Mouse (Mus musculus) cerebellum, adult (tissue): ENCODE measurements around the gene Rnf5.

Source experiments
- ATAC-seq: cut with Nextera tagmentation; 2 replicates; pipeline ENCODE4 v1.9.2; 2017; ENCODE audit warnings: mild to moderate bottlenecking, moderate library complexity, mixed read lengths; ENCODE audit not compliant: insufficient number of reproducible peaks, low FRiP score, low TSS enrichment

Rnf5 gene

DNA sequence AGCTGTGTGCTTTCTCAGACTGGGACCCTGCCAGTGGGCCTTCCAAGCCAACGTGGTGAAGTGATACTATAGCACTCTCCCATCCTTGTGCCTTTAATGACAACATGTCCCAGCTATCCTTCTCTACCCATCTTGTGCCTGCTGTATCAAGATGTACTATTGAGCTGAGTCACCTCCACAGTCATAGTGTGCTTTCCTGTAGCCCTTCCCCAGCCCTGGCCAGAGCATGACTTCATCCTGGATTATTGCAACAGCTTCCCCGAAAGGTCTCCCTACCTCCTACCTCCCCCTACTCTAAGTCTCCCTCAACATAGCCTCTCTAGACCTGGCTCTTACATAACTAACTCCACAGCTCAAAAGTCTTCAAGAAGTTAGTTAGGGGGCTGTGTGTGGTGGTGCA lies 32.2 kb upstream of the Rnf5 start:
- ATAC-seq = no peak

DNA sequence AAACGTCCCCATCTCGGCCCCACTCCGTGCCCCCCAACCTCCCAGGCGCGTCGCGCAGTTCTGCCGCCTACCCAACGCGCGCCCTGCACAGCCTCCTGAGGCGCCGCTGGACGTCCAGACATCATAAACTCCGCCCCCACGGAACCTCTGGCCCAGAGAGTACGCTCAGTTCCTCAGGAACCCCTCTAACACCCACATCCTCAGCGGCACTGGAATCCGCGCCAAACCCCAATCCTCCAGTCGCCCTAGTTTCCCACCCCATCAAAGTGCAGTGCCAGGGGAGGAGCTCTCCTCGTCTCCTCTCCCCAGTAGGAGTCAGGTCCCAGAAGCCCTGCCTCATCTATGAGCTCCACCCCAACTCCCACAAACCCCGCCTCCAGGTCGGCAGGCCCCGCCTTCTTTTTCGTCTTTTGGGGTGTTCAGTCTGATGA lies 28.8 kb upstream of the Rnf5 start:
- peak; percentile 60; the same call in 1 of the 2 replicates for ATAC-seq

- no peak for ATAC-seq
Measured at GRCm38 (mm10) chr17:34631647-34632046, 28.2 kb upstream of the Rnf5 start.

GRCm38 (mm10) chr17:34630761-34631301 lies 27.3 kb upstream of the Rnf5 start:
- no peak for ATAC-seq

GRCm38 (mm10) chr17:34629796-34630603 lies 26.5 kb upstream of the Rnf5 start:
- no peak for ATAC-seq

GRCm38 (mm10) chr17:34629221-34629751 lies 25.8 kb upstream of the Rnf5 start, which contains the start of gene Prrt1:
TSS of gene Prrt1 (plus strand) at chr17:34629533.
- ATAC-seq = no peak

DNA sequence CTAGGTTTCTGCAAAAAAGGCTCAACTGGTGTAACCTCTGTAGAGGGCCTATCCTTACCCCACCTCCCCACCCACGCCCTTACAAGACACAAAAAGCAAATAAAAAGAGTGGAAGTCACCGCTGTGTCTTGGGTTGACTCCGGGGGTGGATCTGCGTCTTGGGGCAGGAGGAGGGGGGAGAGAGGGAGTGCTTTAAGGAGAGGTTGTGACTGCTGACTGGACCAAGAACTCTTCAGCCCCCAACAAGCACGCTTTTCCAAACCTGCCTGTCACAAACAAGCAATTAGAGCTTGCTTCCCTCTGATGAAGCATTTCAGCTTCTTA lies 25.1 kb upstream of the Rnf5 start:
- no peak for ATAC-seq

- ATAC-seq = no peak; the same call in 1 of the 2 replicates
Measured at GRCm38 (mm10) chr17:34627943-34628643, 24.6 kb upstream of the Rnf5 start, which contains the start of gene Ppt2. TSS of gene Ppt2 (minus strand) at chr17:34628510.

DNA sequence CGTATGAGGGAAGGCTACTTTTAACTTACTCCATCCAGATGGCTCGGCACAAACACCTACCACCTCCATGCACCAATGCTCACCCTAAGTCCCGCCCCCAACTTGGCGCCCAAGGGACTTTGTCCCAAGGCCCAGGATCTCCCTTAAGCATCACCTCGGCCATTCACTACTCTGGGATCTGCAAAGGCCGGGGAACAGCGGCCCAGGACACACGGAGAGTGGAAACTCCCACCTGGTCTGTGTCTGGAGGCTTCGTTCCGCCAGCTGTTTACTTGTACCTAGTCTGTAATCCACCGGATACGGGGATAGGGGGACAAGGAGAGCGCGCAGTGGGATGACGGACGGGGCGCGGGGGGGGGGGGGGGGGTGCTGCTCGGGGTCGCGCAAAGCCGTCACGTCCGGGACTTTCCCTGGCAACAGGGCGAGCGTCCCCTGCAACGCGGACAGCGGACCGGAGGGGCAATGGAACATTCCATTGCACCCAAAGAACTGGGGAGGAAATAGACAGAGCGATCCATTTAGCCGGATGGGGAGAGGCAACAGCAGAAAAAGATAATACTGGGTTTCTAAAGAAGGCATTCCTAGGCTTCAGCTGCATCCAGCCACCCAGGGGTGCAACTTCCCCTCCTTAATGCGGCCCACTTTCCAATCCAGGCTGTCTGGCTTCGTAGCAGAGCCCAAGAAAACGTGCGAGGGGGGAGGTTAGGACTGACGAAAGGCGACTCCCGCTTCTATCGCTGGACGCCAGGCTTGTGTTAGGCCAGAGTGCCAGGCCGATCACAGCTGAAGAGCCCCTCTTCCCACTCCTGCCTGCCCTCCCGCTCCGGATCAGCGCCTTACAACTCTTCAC lies 23.8 kb upstream of the Rnf5 start:
- peak; percentile 37 for ATAC-seq

DNA sequence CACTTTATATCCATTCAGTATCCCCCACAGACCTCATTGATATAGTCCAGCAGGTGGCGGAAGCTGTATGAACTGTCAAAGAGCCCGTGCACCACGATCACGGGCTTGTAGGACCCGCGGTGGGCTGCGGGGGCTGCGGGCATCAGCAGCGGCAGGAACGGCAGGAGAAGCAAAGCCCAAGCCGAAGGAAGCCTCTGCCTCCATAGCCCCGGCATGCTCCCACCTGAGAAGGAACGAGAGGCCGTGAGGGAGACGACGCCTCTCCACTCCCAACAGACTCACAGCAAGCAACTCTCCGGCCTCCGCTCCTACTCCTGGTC lies 23.2 kb upstream of the Rnf5 start:
- no peak for ATAC-seq

GRCm38 (mm10) chr17:34626062-34626772 lies 22.7 kb upstream of the Rnf5 start:
- no peak for ATAC-seq

- no peak for ATAC-seq
Measured at GRCm38 (mm10) chr17:34624981-34625380, 21.5 kb upstream of the Rnf5 start.

- ATAC-seq = no peak
Measured at GRCm38 (mm10) chr17:34623161-34623560, 19.7 kb upstream of the Rnf5 start.

DNA sequence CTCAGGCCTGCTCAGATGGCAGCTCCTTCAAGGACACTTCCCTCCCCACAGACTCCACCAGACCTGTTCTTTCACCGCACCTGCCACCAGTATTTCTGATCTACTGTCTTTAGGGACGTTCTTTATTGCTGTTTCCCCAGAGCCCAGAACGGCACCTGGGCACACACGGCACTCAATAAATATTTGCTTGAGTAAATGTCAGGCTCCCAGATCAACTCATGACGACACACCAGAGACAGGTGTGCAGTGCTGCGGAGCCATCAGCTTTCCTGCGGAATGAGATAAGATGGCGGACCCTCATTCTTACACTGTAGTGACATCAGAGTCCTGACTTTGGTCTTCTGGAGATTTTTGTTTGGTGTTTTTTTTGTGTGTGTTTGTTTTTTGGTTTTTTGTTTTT lies 17.5 kb upstream of the Rnf5 start:
- no peak for ATAC-seq

DNA sequence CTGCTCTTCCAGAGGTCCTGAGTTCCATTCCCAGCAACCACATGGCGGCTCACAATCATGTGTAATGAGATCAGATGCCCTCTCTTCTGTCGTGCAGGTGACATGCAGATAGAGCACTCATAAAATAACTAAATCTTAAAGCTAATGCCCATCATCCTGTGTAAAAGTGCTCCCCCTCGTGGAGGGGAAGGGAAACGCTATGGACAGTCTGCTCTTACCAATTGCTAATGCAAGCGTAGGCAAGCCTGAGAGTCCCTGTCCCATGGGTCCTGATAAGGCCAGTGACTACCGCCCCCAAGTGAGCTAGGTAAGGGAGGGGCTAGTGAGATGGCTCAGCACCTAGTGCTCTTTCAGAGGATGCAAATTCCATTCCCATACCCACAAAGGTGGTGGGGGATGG lies 15.5 kb upstream of the Rnf5 start:
- ATAC-seq = 0 out of 2 replicates have a peak, but pooled peaks have one; percentile 15

GRCm38 (mm10) chr17:34615871-34616270 lies 12.4 kb upstream of the Rnf5 start, which contains the start of gene Egfl8:
TSS of gene Egfl8 (minus strand) at chr17:34615971.
- no peak for ATAC-seq

DNA sequence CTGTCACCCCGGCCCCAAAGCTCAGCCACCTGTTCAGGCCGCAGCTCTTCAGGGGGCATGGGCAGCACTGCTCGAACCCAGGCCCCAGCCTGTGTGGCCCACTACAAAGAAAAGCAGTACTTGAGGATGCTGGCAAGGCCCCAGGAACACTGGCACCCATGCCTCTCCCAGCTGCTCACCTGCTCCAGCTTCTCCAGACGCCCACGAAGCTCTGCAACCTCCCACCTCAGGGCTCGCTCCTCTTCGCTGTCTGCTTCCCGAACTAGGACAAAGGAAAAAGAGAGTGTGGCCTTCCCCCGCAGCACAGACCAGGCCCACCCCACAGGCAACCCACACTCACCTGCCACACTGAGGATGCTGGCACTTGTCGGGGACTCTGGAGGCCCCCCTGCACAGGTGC lies 10.3 kb upstream of the Rnf5 start:
- no peak for ATAC-seq

GRCm38 (mm10) chr17:34613054-34613645 lies 9.7 kb upstream of the Rnf5 start:
- ATAC-seq = no peak

- ATAC-seq = no peak
Measured at GRCm38 (mm10) chr17:34611050-34611449, 7.6 kb upstream of the Rnf5 start.
